Mouse (Mus musculus): ENCODE results near the gene Cdk6. TPM values are rescaled to one million over a fixed set of nuclear protein-coding genes. Genes with fewer than 3 reads are reported as not detected.

Gene Cdk6
- polyA plus RNA-seq, 1 experiment: 42.2 TPM

DNA sequence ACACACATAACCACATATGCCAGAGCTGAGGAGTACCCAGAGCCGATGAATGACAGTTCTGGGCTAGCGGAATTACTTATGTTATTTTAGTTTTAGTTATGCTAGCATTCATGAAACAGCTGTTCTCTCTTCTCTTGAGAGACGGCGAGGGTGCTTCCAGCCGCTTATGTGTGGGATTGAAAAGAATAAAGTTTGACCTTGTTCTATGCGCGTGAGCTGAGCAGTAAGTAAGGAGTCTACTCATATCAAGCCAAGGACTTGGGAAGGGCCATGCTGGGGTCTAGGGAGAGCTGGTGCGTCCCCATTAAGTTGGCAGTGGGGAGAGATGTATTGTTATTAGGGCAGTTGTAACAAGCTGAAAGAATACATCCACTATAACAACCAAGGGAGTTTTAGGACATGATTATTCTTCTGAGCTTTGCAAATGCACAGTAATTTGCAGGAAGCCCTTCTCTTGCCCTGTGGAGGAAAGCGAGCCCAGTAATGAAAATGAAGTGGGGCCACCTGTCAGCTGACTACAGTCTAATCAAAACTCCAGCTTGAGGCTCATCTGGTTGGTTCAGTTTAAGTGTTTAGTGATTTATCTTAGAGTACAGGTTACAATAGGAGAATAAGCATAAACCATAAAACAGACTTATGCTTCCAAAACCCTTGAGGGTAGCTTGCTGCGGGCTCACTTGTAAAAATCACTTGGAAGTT is 170.0 kb downstream of the Cdk6 start:
- DNase-seq: no peak
- no peaks in the 10 kb centered on the region for H3K27me3 ChIP-seq (ENCODE audit: control insufficient read depth, insufficient read depth, low read length)
- TF ChIP-seq CTCF (IDR thresholded peaks at IDR 0.05; ENCODE audit: borderline replicate concordance, control insufficient read depth, extremely low read depth, insufficient read depth, low read length, poor library complexity): no peak
- TF ChIP-seq POLR2A (IDR thresholded peaks at IDR 0.05; ENCODE audit: control insufficient read depth, extremely low read depth, insufficient read depth, low read length, poor library complexity): no peak
- peaks cover 5% of the 10 kb centered on the region; the same call in 1 of the 2 replicates for H3K4me1 ChIP-seq (replicated peaks; ENCODE audit: control insufficient read depth, insufficient read depth, low read length)
- H3K4me3 ChIP-seq (ENCODE audit: control insufficient read depth, insufficient read depth, low read length): no peak overlapping the region
- no peak overlapping the region for H3K27ac ChIP-seq (ENCODE audit: control insufficient read depth, insufficient read depth, low read length)
- no peaks in the 10 kb centered on the region for H3K36me3 ChIP-seq (ENCODE audit: control insufficient read depth, insufficient read depth, low read length)
- WGBS: 84% methylated on average over 10 of the region's 10 CpGs

GRCm38 (mm10) chr5:3512584-3512983 is 171.3 kb downstream of the Cdk6 start:
- no peaks in the 10 kb centered on the region for H3K36me3 ChIP-seq (ENCODE audit: control insufficient read depth, insufficient read depth, low read length)
- no peaks in the 10 kb centered on the region for H3K27me3 ChIP-seq (ENCODE audit: control insufficient read depth, insufficient read depth, low read length)
- peaks cover 5% of the 10 kb centered on the region; the same call in 1 of the 2 replicates for H3K4me1 ChIP-seq (replicated peaks; ENCODE audit: control insufficient read depth, insufficient read depth, low read length)
- TF ChIP-seq POLR2A (IDR thresholded peaks at IDR 0.05; ENCODE audit: control insufficient read depth, extremely low read depth, insufficient read depth, low read length, poor library complexity): no peak
- no peak for TF ChIP-seq CTCF (IDR thresholded peaks at IDR 0.05; ENCODE audit: borderline replicate concordance, control insufficient read depth, extremely low read depth, insufficient read depth, low read length, poor library complexity)
- WGBS: 22% methylated on average over 4 of the region's 4 CpGs
- H3K4me3 ChIP-seq (ENCODE audit: control insufficient read depth, insufficient read depth, low read length): no peak overlapping the region
- H3K27ac ChIP-seq (ENCODE audit: control insufficient read depth, insufficient read depth, low read length): no peak overlapping the region
- DNase-seq: no peak

DNA sequence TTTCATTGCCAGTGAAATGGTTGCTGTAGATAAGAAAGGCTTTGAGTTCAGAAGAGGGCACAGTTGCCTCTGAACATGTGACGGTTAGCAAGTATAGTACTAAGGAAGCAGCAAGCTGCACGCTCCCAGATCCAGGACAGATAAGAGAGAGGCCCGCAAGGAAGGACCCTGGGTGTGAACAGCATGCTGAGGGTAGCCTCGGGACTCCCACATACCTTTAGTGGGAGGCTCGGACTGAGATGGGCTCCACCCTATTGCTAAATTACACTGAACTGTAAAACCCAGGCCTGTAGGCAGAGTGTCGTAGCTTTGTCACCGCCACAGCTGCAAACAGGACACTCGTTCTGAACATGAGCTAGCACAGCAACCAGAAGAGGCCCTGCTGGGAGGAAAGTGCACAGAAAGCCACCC is 173.6 kb downstream of the Cdk6 start:
- Histone ChIP-seq H3K4me3 (ENCODE audit: control insufficient read depth, insufficient read depth, low read length) (no peak overlapping the region), H3K4me1 (replicated peaks; ENCODE audit: control insufficient read depth, insufficient read depth, low read length) (peaks cover 4% of the 10 kb centered on the region; the same call in 1 of the 2 replicates), H3K27ac (ENCODE audit: control insufficient read depth, insufficient read depth, low read length) (no peak overlapping the region), H3K36me3 (ENCODE audit: control insufficient read depth, insufficient read depth, low read length) (0 out of 2 replicates have a peak, but pooled peaks cover 9% of the 10 kb centered on the region), H3K27me3 (ENCODE audit: control insufficient read depth, insufficient read depth, low read length) (no peaks in the 10 kb centered on the region)
- no peak for DNase-seq
- WGBS: 69% methylated on average over 8 of the region's 8 CpGs
- TF ChIP-seq POLR2A (IDR thresholded peaks at IDR 0.05; ENCODE audit: control insufficient read depth, extremely low read depth, insufficient read depth, low read length, poor library complexity): no peak

- H3K36me3 ChIP-seq (ENCODE audit: control insufficient read depth, insufficient read depth, low read length): 0 out of 2 replicates have a peak, but pooled peaks cover 9% of the 10 kb centered on the region
- peaks cover 4% of the 10 kb centered on the region; the same call in 1 of the 2 replicates for H3K4me1 ChIP-seq (replicated peaks; ENCODE audit: control insufficient read depth, insufficient read depth, low read length)
- no peak for DNase-seq
- H3K27ac ChIP-seq (ENCODE audit: control insufficient read depth, insufficient read depth, low read length): no peak overlapping the region
- 94% methylated on average over 9 of the region's 9 CpGs for WGBS
- no peak overlapping the region for H3K4me3 ChIP-seq (ENCODE audit: control insufficient read depth, insufficient read depth, low read length)
- H3K27me3 ChIP-seq (ENCODE audit: control insufficient read depth, insufficient read depth, low read length): no peaks in the 10 kb centered on the region
- TF ChIP-seq POLR2A (IDR thresholded peaks at IDR 0.05; ENCODE audit: control insufficient read depth, extremely low read depth, insufficient read depth, low read length, poor library complexity) (no peak), CTCF (IDR thresholded peaks at IDR 0.05; ENCODE audit: borderline replicate concordance, control insufficient read depth, extremely low read depth, insufficient read depth, low read length, poor library complexity) (no peak)
These were observed 174.2 kb downstream of the Cdk6 start for GRCm38 (mm10) chr5:3515477-3515876.

GRCm38 (mm10) chr5:3516481-3517075 is 175.3 kb downstream of the Cdk6 start:
- Histone ChIP-seq H3K27ac (ENCODE audit: control insufficient read depth, insufficient read depth, low read length) (no peak overlapping the region), H3K27me3 (ENCODE audit: control insufficient read depth, insufficient read depth, low read length) (no peaks in the 10 kb centered on the region), H3K4me1 (replicated peaks; ENCODE audit: control insufficient read depth, insufficient read depth, low read length) (peaks cover 4% of the 10 kb centered on the region; the same call in 1 of the 2 replicates), H3K4me3 (ENCODE audit: control insufficient read depth, insufficient read depth, low read length) (no peak overlapping the region), H3K36me3 (ENCODE audit: control insufficient read depth, insufficient read depth, low read length) (peaks cover 14% of the 10 kb centered on the region; the same call in 1 of the 2 replicates)
- WGBS: 75% methylated on average over 9 of the region's 9 CpGs
- TF ChIP-seq CTCF (IDR thresholded peaks at IDR 0.05; ENCODE audit: borderline replicate concordance, control insufficient read depth, extremely low read depth, insufficient read depth, low read length, poor library complexity) (no peak), POLR2A (IDR thresholded peaks at IDR 0.05; ENCODE audit: control insufficient read depth, extremely low read depth, insufficient read depth, low read length, poor library complexity) (no peak)
- DNase-seq: peak; percentile 35

DNA sequence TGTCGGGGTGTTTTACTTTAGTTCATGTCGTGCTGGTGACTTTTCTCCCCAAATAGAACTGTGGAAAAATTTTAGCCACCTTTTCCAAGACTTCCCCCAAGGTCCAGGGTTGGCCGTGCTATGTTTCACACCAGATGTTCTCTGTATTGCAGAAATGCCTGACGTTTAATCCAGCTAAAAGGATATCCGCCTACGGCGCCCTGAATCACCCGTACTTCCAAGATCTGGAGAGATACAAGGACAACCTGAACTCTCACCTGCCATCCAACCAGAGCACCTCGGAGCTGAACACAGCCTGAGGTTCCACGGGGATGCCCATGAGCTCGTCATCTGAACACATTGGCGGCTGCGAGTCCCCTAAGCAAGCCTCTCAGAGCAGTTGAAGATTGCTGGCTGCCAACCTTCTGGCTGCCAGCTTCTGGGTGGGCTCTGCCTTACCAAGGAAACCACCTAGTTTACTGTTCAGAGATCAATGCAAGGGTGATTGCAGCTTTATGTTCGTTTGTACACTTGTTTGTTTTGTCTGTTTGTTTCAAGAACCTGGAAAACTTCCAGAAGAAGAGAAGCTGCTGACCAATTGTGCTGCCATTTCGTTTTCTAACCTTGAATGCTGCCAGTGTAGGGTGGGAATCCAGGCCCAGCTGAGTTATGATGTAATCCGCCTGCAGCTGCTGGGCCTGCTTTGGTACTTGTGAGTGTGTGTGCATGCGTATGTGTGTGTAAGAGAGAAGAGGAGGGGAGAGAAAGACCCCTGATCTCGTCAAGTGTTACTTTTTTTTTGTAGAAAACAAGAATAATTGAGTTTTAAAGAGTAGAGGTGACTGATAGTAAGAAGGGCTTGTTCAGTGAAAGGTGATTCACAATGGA is 179.4 kb downstream of the Cdk6 start:
- no peak overlapping the region for H3K4me3 ChIP-seq (ENCODE audit: control insufficient read depth, insufficient read depth, low read length)
- H3K36me3 ChIP-seq (ENCODE audit: control insufficient read depth, insufficient read depth, low read length): peaks cover 14% of the 10 kb centered on the region; the same call in 1 of the 2 replicates
- H3K27ac ChIP-seq (ENCODE audit: control insufficient read depth, insufficient read depth, low read length): no peak overlapping the region
- no peak for DNase-seq
- no peaks in the 10 kb centered on the region for H3K4me1 ChIP-seq (replicated peaks; ENCODE audit: control insufficient read depth, insufficient read depth, low read length)
- WGBS: 93% methylated on average over 18 of the region's 18 CpGs
- TF ChIP-seq POLR2A (IDR thresholded peaks at IDR 0.05; ENCODE audit: control insufficient read depth, extremely low read depth, insufficient read depth, low read length, poor library complexity) (no peak), CTCF (IDR thresholded peaks at IDR 0.05; ENCODE audit: borderline replicate concordance, control insufficient read depth, extremely low read depth, insufficient read depth, low read length, poor library complexity) (no peak)
- no peaks in the 10 kb centered on the region for H3K27me3 ChIP-seq (ENCODE audit: control insufficient read depth, insufficient read depth, low read length)

All from thymus, adult 2 months (tissue).